Mouse (Mus musculus) liver, postnatal 0 days (tissue): ENCODE data around the gene Arhgap20.

Experiments
- CTCF ChIP-seq: sonication (generic); IDR thresholded peaks from 2 replicates; pipeline ENCODE4 v1.5.1; 2016; ENCODE audit warnings: antibody characterized with exemption, low read depth
- EP300 ChIP-seq: IDR thresholded peaks from 2 replicates; pipeline ENCODE4 v1.6.1; 2016; ENCODE audit warnings: antibody characterized with exemption, low read depth, mild to moderate bottlenecking

DNA sequence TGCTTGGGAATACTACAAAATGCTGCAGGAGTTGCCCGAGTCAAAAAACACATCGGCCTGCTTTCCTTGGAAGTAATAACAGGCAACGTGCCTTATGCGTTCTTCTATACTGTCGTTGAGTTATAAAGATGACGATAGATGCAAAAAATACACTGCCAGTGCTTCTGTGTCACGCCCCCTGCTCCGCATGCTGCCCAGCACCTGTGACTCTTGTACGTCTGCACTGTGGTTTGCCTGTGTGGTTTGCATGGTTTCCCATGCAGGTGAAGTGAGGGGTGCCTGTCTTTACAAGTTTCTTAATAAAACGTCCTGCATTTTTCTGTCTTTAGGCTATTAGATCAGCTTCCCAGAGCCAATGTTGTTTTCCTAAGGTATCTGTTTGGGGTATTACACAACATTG, 80.7 kb downstream of the Arhgap20 start:
- TF ChIP-seq EP300 (no peak), CTCF (no peak)
